Mouse (Mus musculus): ENCODE results near the gene 2900026A02Rik.

DNA sequence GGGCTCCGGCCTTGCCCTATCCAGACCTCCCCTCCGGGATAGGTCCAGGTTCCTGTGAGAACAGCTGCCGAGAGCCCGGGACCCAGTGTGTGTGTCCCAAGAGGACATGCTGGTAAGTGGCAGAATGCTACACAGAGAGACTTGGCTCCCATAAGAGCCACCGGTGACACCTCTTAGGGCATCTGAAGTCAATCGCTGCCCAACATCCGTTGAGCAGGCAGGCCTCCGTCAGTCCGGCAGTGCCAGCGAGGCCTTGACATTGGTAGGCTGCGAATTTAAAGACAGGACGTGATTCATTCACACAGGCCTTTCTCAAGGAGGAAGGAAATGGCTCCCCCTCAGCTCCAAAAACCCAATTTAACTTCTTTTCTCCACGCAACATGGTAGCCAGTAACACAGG, 11.1 kb downstream of the 2900026A02Rik start:
- TF ChIP-seq CTCF (IDR thresholded peaks at IDR 0.05; ENCODE audit: borderline replicate concordance, insufficient read depth, low read length), result no peak
- TF ChIP-seq POLR2A (IDR thresholded peaks at IDR 0.05; ENCODE audit: low read depth, low read length), result no peak
